In the genomic region with DNA sequence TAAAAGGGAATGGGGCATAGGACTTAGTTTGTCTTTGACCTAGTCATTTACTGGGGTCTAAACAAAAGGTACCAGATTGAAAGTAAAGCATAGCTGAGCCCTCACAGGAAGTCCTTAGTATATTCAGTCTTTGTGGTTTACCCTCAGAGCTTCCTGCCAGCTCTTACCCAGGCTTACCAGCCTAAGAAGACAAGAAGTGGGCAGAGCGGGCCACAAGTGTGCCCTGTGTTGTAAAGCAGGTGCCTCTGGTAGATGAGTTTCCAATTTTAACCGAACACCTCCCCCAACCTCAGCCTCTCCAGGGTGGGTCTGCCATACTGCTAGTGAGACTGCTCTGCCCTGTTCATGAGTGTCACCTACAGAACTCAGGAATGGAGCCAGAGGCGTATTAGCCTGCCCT, we compare ENCODE assay signal across 18 mouse cellular contexts. TPM values are rescaled to one million over a fixed set of nuclear protein-coding genes. Genes with fewer than 3 reads are reported as not detected.
A peak's percentile ranks its signal among the peaks of the same experiment; 100 is the strongest.
DNase-seq lines count a peak whose midpoint lies in the region; ATAC-seq and TF ChIP-seq lines count a peak whose summit lies in the region.
"Had no signal": no experiment of that assay in that cellular context is flagged by ENCODE, and none has a peak within 500 bp of the region (broad histone marks: within the 10 kb centered on the region; RNA-seq: fewer than 3 reads in every experiment).

No protein-coding gene starts in this region.

- H3K4me2 ChIP-seq in midbrain, embryonic 16.5 days (ENCODE audit: low read length) = no peak overlapping the region
- H3K4me2 ChIP-seq: embryonic facial prominence, embryonic 12.5 days; hindbrain, embryonic 15.5 days; liver, embryonic 13.5 days; midbrain, embryonic 12.5 days had no signal

- peak; percentile 93 for DNase-seq in heart, adult 11 months
- no peak for DNase-seq in heart, postnatal 10 days
- DNase-seq in CD4-positive, CD25-positive, alpha-beta regulatory T cell, adult 2 months (ENCODE audit: low read depth, low spot score) = peak; percentile 88
- peak; percentile 93 for DNase-seq in induced T-regulatory cell, adult 2 months (ENCODE audit: low read depth)
- peak; percentile 84 for DNase-seq in thymus, adult 2 months
- no peak for DNase-seq in midbrain, embryonic 10.5 days (ENCODE audit: low spot score)
- no peak for DNase-seq in Muller cell, postnatal 12 days (ENCODE audit: inconsistent ontology term)
- DNase-seq: adrenal gland, postnatal 10 days; kidney, adult 8-10 months; liver, embryonic 13.5 days had no signal

- peaks cover 65% of the 10 kb centered on the region for H3K4me1 ChIP-seq in thymus, adult 2 months (replicated peaks; ENCODE audit: control insufficient read depth, insufficient read depth, low read length)
- peaks cover 3% of the 10 kb centered on the region; the same call in 1 of the 2 replicates for H3K4me1 ChIP-seq in midbrain, embryonic 16.5 days (ENCODE audit: control insufficient read depth, insufficient read depth, low read length)
- H3K4me1 ChIP-seq in midbrain, embryonic 10.5 days = peaks cover 2% of the 10 kb centered on the region; the same call in 1 of the 2 replicates
- H3K4me1 ChIP-seq: liver, embryonic 13.5 days had no signal

- H3K4me3 ChIP-seq in thymus, adult 2 months (ENCODE audit: control insufficient read depth, insufficient read depth, low read length) = no peak overlapping the region
- no peak overlapping the region for H3K4me3 ChIP-seq in midbrain, embryonic 16.5 days (ENCODE audit: low read depth, low read length)
- H3K4me3 ChIP-seq in midbrain, embryonic 10.5 days = no peak overlapping the region
- H3K4me3 ChIP-seq: embryonic facial prominence, embryonic 12.5 days; hindbrain, embryonic 15.5 days; liver, embryonic 13.5 days; midbrain, embryonic 12.5 days; myocyte had no signal

- H3K27ac ChIP-seq in thymus, adult 2 months (ENCODE audit: control insufficient read depth, insufficient read depth, low read length) = peak overlapping the region; percentile 92
- no peak overlapping the region for H3K27ac ChIP-seq in midbrain, embryonic 16.5 days (ENCODE audit: low read length)
- H3K27ac ChIP-seq in midbrain, embryonic 10.5 days (replicated peaks) = no peak overlapping the region
- H3K27ac ChIP-seq: embryonic facial prominence, embryonic 12.5 days; hindbrain, embryonic 15.5 days; liver, embryonic 13.5 days; midbrain, embryonic 12.5 days had no signal

- no peak overlapping the region for H3K9ac ChIP-seq in midbrain, embryonic 16.5 days (ENCODE audit: low read depth, low read length)
- H3K9ac ChIP-seq: embryonic facial prominence, embryonic 12.5 days; hindbrain, embryonic 15.5 days; liver, embryonic 13.5 days; midbrain, embryonic 12.5 days had no signal

- no peak for ATAC-seq in midbrain, embryonic 16.5 days

- intact Hi-C loops in heart, postnatal 10 days (cut with DNase I) = no loop called here

- WGBS in thymus, adult 2 months = 15% methylated on average over 3 of the region's 3 CpGs
- WGBS in midbrain, embryonic 16.5 days = 91% methylated on average over 3 of the region's 3 CpGs
- WGBS in midbrain, embryonic 10.5 days = 87% methylated on average over 3 of the region's 3 CpGs

- no peaks in the 10 kb centered on the region for H3K27me3 ChIP-seq in thymus, adult 2 months (ENCODE audit: control insufficient read depth, insufficient read depth, low read length)
- no peaks in the 10 kb centered on the region for H3K27me3 ChIP-seq in midbrain, embryonic 16.5 days (ENCODE audit: control insufficient read depth, insufficient read depth, low read depth, low read length)
- no peaks in the 10 kb centered on the region for H3K27me3 ChIP-seq in midbrain, embryonic 10.5 days (ENCODE audit: low read depth, poor library complexity, severe bottlenecking)
- H3K27me3 ChIP-seq: embryonic facial prominence, embryonic 12.5 days; hindbrain, embryonic 15.5 days had no signal

- no peak for TF ChIP-seq CTCF in thymus, adult 2 months (IDR thresholded peaks at IDR 0.05; ENCODE audit: borderline replicate concordance, control insufficient read depth, extremely low read depth, insufficient read depth, low read length, poor library complexity)

- H3K36me3 ChIP-seq in thymus, adult 2 months (ENCODE audit: control insufficient read depth, insufficient read depth, low read length) = peaks cover 30% of the 10 kb centered on the region; the same call in 1 of the 2 replicates
- no peaks in the 10 kb centered on the region for H3K36me3 ChIP-seq in midbrain, embryonic 16.5 days (ENCODE audit: control insufficient read depth, insufficient read depth, low read length)
- H3K36me3 ChIP-seq in midbrain, embryonic 10.5 days = no peaks in the 10 kb centered on the region
- H3K36me3 ChIP-seq: embryonic facial prominence, embryonic 12.5 days; G1E; hindbrain, embryonic 15.5 days; liver, embryonic 13.5 days; midbrain, embryonic 12.5 days had no signal

- no peak for TF ChIP-seq POLR2A in thymus, adult 2 months (IDR thresholded peaks at IDR 0.05; ENCODE audit: control insufficient read depth, extremely low read depth, insufficient read depth, low read length, poor library complexity)

- H3K9me3 ChIP-seq in midbrain, embryonic 16.5 days (replicated peaks; ENCODE audit: control insufficient read depth, low read length, poor library complexity, severe bottlenecking) = no peaks in the 10 kb centered on the region
- no peaks in the 10 kb centered on the region for H3K9me3 ChIP-seq in midbrain, embryonic 10.5 days (replicated peaks)
- H3K9me3 ChIP-seq: embryonic facial prominence, embryonic 12.5 days; G1E; hindbrain, embryonic 15.5 days; liver, embryonic 13.5 days; midbrain, embryonic 12.5 days had no signal

RNA-seq across cellular contexts. Expression of gene Cd2, which starts 12.9 kb away (rescaled TPM):
- 1 to 10 TPM; 1.3 to 1.4 TPM for total RNA-seq in heart, postnatal 10 days (2021)
- 97.5 and 117 TPM in 2 replicates for polyA plus RNA-seq in thymus, adult 2 months (2012; rRNA removed)
- polyA plus RNA-seq in midbrain, embryonic 16.5 days (2015; fragmentation: Nextera tagmentation; extraction: Ambion mirVana) = not detected in 2 replicates
- polyA plus RNA-seq in midbrain, embryonic 10.5 days (2016; fragmentation: Nextera tagmentation; extraction: Ambion mirVana) = 0.10 TPM in 1 of 2 replicates, not detected in the other
- polyA plus RNA-seq: embryonic facial prominence, embryonic 12.5 days; G1E; heart, embryonic 14.5 days; hindbrain, embryonic 15.5 days; limb, embryonic 11.5 days; liver, embryonic 13.5 days; midbrain, embryonic 12.5 days; myocyte had no signal

Comparison
In these comparisons a context has a peak if more than half of its experiments do, and no peak if none do; other contexts are left out.
1. DNase-seq: peak in heart, adult 11 months (single experiment), CD4-positive, CD25-positive, alpha-beta regulatory T cell, adult 2 months (single experiment), induced T-regulatory cell, adult 2 months (single experiment) and thymus, adult 2 months (single experiment); none in heart, postnatal 10 days (0 of 2), midbrain, embryonic 10.5 days (single experiment) and Muller cell, postnatal 12 days (single experiment).
2. RNA of gene Cd2, which starts 12.9 kb away (polyA plus RNA-seq): 97.5 to 117 TPM in thymus, adult 2 months; 0.10 TPM in midbrain, embryonic 10.5 days and not detected in midbrain, embryonic 16.5 days; every median in the first group is over 10 times any median in the second.